Mouse (Mus musculus): ENCODE data around the gene Gm10188.

DNA sequence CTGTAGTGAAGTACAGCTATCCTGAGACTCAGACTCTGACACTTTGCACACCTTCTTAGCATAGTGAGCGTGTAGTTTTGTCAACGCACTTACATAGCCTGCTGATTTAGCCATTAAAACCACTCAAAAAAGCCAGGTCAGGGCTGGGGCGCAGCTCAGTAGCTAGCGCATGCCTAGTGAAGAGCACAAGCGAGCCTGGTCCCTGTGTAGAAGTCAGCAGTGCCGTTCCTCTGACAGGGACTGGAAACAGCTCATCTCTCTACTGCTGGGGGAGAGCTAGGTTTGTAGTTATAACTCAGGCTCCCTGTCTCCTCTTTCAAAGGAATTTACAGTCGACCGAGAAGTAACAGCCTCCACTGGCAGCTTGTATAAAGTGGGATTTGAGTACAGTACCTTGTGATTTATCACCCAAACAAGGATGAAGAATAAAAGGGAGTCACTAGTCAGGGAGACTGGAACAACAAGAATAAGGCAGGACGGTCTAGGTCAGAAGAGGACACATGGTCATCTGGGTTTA is 5.2 kb upstream of the Gm10188 start:
- TF ChIP-seq CTCF (IDR thresholded peaks at IDR 0.05; ENCODE audit: low read depth): no peak
- no peak for TF ChIP-seq EP300 (IDR thresholded peaks at IDR 0.05; ENCODE audit: low read depth)

All from liver, embryonic 14.5 days (tissue).